Mouse (Mus musculus) cortical plate, adult 2 months (tissue): ENCODE results near the gene Dyrk3.

Source experiments
- CTCF ChIP-seq: fragments of 200-500 bp; IDR thresholded peaks from 2 replicates; pipeline ENCODE4 v1.5.1; 2011; ENCODE audit warnings: mild to moderate bottlenecking, control low read depth, low read length; ENCODE audit not compliant: insufficient read depth; ENCODE audit errors: extremely low read depth
- POLR2A ChIP-seq: fragments of 200-500 bp; IDR thresholded peaks from 2 replicates; pipeline ENCODE4 v1.6.1; 2011; ENCODE audit warnings: mild to moderate bottlenecking, low read length, control low read depth; ENCODE audit not compliant: insufficient read depth; ENCODE audit errors: extremely low read depth

DNA sequence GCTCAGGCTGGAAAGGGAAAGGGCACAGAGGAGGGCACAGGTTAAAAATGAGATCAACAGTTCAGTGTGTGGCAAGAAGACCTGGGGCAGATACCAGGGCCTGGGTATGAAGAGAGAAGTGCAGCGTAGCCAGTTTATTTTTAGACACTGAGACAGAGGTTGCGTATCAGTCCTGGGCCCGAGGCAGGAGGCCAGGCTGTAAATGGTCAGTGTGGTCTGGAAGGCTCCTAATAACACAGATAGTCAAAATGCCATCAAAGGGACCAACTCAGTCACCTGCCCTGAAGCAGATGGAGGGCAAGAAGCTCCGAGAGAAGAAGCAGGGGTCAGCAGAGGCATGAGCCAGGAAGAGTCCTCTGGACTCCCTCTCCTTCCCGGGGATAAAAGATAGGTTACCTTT is 47.9 kb downstream of the Dyrk3 start:
- TF ChIP-seq CTCF: no peak
- no peak for TF ChIP-seq POLR2A
